Mouse (Mus musculus) adrenal gland, adult 18-20 months (tissue): ENCODE data around the gene 1700067K01Rik. TPM values are rescaled to one million over a fixed set of nuclear protein-coding genes. Genes with fewer than 3 reads are reported as not detected.

Experiments used
- DNase-seq, 2 experiments: peaks; one replicate each; pipeline ENCODE4 v3.0.0; 2021 to 2022; ENCODE audit warnings: low spot score in 2 of 2
- microRNA-seq, 2 experiments: library from miRNA; unstranded; fragments of <30 nt; microRNA quantifications; one replicate each; pipeline ENCODE4 v1.2.0; 2021; ENCODE audit warnings: borderline number of aligned reads in 2 of 2
- total RNA-seq, 2 experiments: library from RNA; stranded (reverse); gene quantifications; 1 replicate in 1 of 2; 2 replicates in 1 of 2; pipeline ENCODE4 v1.2.3; 2021

The 1700067K01Rik gene
- total RNA-seq, 2 experiments from 2014 or later = 0.54 to 0.96 TPM

GRCm38 (mm10) chr8:84046505-84046904 is 45.2 kb downstream of the 1700067K01Rik start:
- DNase-seq = no peak

GRCm38 (mm10) chr8:84048171-84048570 is 46.9 kb downstream of the 1700067K01Rik start:
- DNase-seq = no peak

DNA sequence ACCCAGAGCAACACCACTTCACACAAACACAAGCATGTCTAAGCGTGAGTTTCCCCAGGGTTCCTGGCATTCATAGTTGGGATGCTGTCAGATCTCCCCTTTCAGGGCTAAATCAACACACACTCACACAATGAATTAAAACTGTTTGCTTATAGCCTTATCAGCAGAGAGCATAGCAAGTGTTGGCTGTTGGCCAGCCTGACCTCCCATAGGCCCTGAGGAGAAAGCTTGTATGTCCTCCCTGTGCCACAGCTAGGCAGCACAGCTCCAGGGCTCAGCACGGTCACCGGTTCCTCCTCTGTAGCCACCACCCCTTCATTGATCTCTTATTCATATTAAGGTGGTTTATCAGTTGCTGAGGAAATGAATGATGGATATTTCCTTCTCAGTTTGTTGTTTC is 51.4 kb downstream of the 1700067K01Rik start:
- DNase-seq = no peak

DNA sequence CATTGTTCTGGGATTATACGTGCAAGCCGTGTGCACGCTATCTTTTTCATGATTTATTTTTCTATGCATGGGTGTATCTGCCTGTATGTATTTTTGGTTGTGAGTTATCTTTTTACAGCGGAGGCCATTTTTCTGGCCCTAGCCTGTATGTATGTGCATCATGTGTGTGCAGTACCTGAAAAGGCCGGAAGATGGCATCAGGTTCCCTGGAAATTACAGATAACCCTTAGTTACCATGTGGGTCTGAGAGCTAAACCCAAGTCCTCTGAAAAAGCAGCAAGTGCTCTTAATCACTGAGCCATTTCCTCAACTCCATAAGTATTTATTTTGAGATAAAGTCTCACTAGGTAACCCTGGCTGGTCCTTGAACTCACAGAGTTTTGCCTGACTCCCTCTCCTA is 51.9 kb downstream of the 1700067K01Rik start:
- no peak for DNase-seq

Small RNAs within 50 kb of the gene (microRNA-seq; reads per million reads assigned to microRNA genes)
- gene Mir1199 (0.95 to 1.2 reads per million in 2 experiments), gene Mir8111 (4.3 to 13.5 reads per million in 2 experiments)

Other genes with a start within 250 kb of the 1700067K01Rik start
- gene Adgrl1, start 101.4 kb upstream of the 1700067K01Rik start, total RNA-seq = 10 to 100 TPM; 39.6 to 76.0 TPM
- gene Gm10644, start 46.3 kb upstream of the 1700067K01Rik start, total RNA-seq = 1 to 10 TPM; 1.2 to 1.7 TPM
- gene Asf1b, start 46.0 kb upstream of the 1700067K01Rik start, total RNA-seq = 1 to 10 TPM; 1.7 to 2.8 TPM
- 100 to 1,000 TPM; 279 to 302 TPM for gene Prkaca, start 28.5 kb upstream of the 1700067K01Rik start, total RNA-seq
- 10 to 100 TPM; 28.2 to 30.3 TPM for gene Samd1, start 3.8 kb upstream of the 1700067K01Rik start, total RNA-seq
- gene 2210011C24Rik, start 10.7 kb downstream of the 1700067K01Rik start, total RNA-seq = not detected
- gene Palm3, start 20.0 kb downstream of the 1700067K01Rik start, total RNA-seq = under 1 TPM; 0.33 to 0.38 TPM
- gene Il27ra, start 41.1 kb downstream of the 1700067K01Rik start, total RNA-seq = 1 to 10 TPM; 1.7 to 1.9 TPM
- gene Rln3, start 43.5 kb downstream of the 1700067K01Rik start, total RNA-seq = not detected
- 1 to 10 TPM; 2.5 to 2.6 TPM for gene Gm10643, start 63.6 kb downstream of the 1700067K01Rik start, total RNA-seq
- 10 to 100 TPM; 17.1 to 20.3 TPM for gene Rfx1, start 65.3 kb downstream of the 1700067K01Rik start, total RNA-seq
- 10 to 100 TPM; 13.2 to 16.1 TPM for gene Dcaf15, start 103.3 kb downstream of the 1700067K01Rik start, total RNA-seq
- gene Podnl1, start 124.5 kb downstream of the 1700067K01Rik start, total RNA-seq = under 1 TPM; 0.33 to 0.35 TPM
- gene Cc2d1a, start 146.4 kb downstream of the 1700067K01Rik start, total RNA-seq = 10 to 100 TPM; 26.5 to 30.5 TPM
- gene 4930432K21Rik, start 146.5 kb downstream of the 1700067K01Rik start, total RNA-seq = under 1 TPM in 1 of 2 experiments, not detected in 1; 0.38 TPM
- gene Nanos3, start 183.7 kb downstream of the 1700067K01Rik start, total RNA-seq = under 1 TPM in 1 of 2 experiments, not detected in 1; 0.61 TPM
- 10 to 100 TPM; 36.4 to 56.0 TPM for gene Zswim4, start 235.6 kb downstream of the 1700067K01Rik start, total RNA-seq
- 100 to 1,000 TPM; 292 to 304 TPM for gene D8Ertd738e, start 248.2 kb downstream of the 1700067K01Rik start, total RNA-seq